Mouse (Mus musculus) limb, embryonic 12.5 days (tissue): Measurements from ENCODE around the gene Ciapin1. TPM values are rescaled to one million over a fixed set of nuclear protein-coding genes. Genes with fewer than 3 reads are reported as not detected.
A peak's percentile ranks its signal among the peaks of the same experiment; 100 is the strongest.

Experiments
- ATAC-seq: fragments of 200-750 bp; cut with Nextera tagmentation; 2 replicates; pipeline ENCODE4 v1.8.0; 2017; ENCODE audit warnings: low read depth, moderate TSS enrichment; ENCODE audit not compliant: insufficient number of reproducible peaks, insufficient read depth, low FRiP score, low TSS enrichment
- H3K27ac ChIP-seq: fragments of 300-500 bp; sonication (generic); 2 replicates; pipeline ENCODE4 v1.5.1; 2016; ENCODE audit warnings: mild to moderate bottlenecking, moderate library complexity
- H3K27me3 ChIP-seq: fragments of 300-500 bp; sonication (generic); 2 replicates; pipeline ENCODE4 v1.6.1; 2016; ENCODE audit warnings: mild to moderate bottlenecking, moderate library complexity
- H3K36me3 ChIP-seq: fragments of 300-500 bp; sonication (generic); 2 replicates; pipeline ENCODE4 v1.6.1; 2016; ENCODE audit warnings: mild to moderate bottlenecking, moderate library complexity
- H3K4me1 ChIP-seq: fragments of 300-500 bp; sonication (generic); replicated peaks from 2 replicates; pipeline ENCODE4 v1.6.1; 2016
- H3K4me2 ChIP-seq: fragments of 300-500 bp; sonication (generic); 2 replicates; pipeline ENCODE4 v1.6.1; 2016; ENCODE audit warnings: mild to moderate bottlenecking, moderate library complexity
- H3K4me3 ChIP-seq: fragments of 300-500 bp; sonication (generic); replicated peaks from 2 replicates; pipeline ENCODE4 v1.5.1; 2016; ENCODE audit warnings: mild to moderate bottlenecking
- H3K9ac ChIP-seq: fragments of 300-500 bp; sonication (generic); replicated peaks from 2 replicates; pipeline ENCODE4 v1.6.1; 2016; ENCODE audit warnings: mild to moderate bottlenecking, moderate library complexity
- H3K9me3 ChIP-seq: fragments of 300-500 bp; sonication (generic); 2 replicates; pipeline ENCODE4 v1.6.1; 2016; ENCODE audit warnings: mild to moderate bottlenecking, moderate library complexity
- WGBS: fragments of 180-500 bp; shearing (Covaris S2); methylation state at CpG from one replicate; pipeline ENCODE4 v1.1.7; 2016; 5-methylcytosine and 5-hydroxymethylcytosine counted together
- polyA plus RNA-seq: library from polyadenylated mRNA; unstranded; fragments of >200 nt; fragmentation: Nextera tagmentation; extraction: Ambion mirVana; gene quantifications from 2 replicates; pipeline ENCODE4 v1.2.1, GENCODE M21; 2016

The Ciapin1 gene
- polyA plus RNA-seq, 1 experiment from 2014 or later: 156 TPM

- H3K4me3 ChIP-seq: no peak overlapping the region
- H3K4me1 ChIP-seq: no peaks in the 10 kb centered on the region
- ATAC-seq: no peak
- H3K9me3 ChIP-seq: no peaks in the 10 kb centered on the region
- 79% methylated on average over 2 of the region's 2 CpGs for WGBS
- H3K27ac ChIP-seq: no peak overlapping the region
- no peak overlapping the region for H3K9ac ChIP-seq
- no peak overlapping the region for H3K4me2 ChIP-seq
- H3K36me3 ChIP-seq: peaks cover 63% of the 10 kb centered on the region
- H3K27me3 ChIP-seq: no peaks in the 10 kb centered on the region
These were observed 16.8 kb downstream of the Ciapin1 start for GRCm38 (mm10) chr8:94821381-94821780.

DNA sequence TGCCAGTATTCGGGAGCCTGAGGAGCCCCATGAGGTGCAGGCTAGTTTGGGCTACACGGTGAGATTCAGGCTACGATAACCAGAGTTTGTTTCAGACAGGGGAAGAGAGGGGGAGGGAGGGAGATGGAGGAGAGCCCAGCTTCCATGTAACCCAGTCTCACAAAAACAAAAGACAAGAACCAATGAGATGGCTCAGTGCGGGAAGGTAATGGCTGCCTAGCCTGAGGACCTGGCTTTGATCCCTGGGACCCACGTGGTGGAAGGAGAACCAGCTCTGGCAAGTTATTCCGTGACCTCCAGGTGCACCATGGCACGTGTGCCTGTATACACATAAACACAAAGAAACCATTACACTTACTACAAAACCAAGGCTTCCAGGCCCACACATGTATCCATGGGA, 17.6 kb downstream of the Ciapin1 start:
- Histone ChIP-seq H3K4me2 (no peak overlapping the region), H3K4me3 (no peak overlapping the region), H3K9me3 (no peaks in the 10 kb centered on the region), H3K4me1 (no peaks in the 10 kb centered on the region), H3K36me3 (peaks cover 59% of the 10 kb centered on the region), H3K27ac (no peak overlapping the region), H3K27me3 (no peaks in the 10 kb centered on the region), H3K9ac (no peak overlapping the region)
- WGBS: 82% methylated on average over 7 of the region's 7 CpGs
- no peak for ATAC-seq

DNA sequence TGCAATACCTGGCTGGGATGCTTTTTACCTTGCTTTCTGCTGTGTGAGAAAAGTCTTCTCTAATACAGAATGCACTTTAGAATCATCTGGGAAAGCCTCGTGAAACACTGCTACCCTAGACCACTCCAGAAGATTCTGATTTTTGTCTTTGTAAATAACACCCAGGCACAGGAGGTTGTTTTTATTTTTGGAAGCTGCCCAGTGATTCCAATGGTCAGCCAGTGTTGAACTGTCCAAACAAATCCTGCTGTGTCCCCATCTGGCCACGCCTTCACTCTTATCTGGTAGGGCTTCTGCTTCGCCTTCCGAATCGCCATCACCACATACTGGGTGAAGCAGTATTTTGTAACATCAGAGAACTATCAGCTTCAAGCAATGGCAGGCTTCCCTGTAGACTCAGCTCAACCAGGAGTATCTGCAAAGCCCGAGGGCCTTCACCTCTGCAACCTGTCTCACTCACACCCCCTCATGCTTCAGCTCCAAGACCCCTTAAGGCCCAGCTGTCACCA, 18.4 kb downstream of the Ciapin1 start:
- H3K27ac ChIP-seq: no peak overlapping the region
- no peak for ATAC-seq
- no peaks in the 10 kb centered on the region for H3K4me1 ChIP-seq
- H3K9ac ChIP-seq: no peak overlapping the region
- no peak overlapping the region for H3K4me2 ChIP-seq
- no peaks in the 10 kb centered on the region for H3K27me3 ChIP-seq
- no peaks in the 10 kb centered on the region for H3K9me3 ChIP-seq
- no peak overlapping the region for H3K4me3 ChIP-seq
- WGBS: 83% methylated on average over 6 of the region's 6 CpGs
- H3K36me3 ChIP-seq: peaks cover 52% of the 10 kb centered on the region

DNA sequence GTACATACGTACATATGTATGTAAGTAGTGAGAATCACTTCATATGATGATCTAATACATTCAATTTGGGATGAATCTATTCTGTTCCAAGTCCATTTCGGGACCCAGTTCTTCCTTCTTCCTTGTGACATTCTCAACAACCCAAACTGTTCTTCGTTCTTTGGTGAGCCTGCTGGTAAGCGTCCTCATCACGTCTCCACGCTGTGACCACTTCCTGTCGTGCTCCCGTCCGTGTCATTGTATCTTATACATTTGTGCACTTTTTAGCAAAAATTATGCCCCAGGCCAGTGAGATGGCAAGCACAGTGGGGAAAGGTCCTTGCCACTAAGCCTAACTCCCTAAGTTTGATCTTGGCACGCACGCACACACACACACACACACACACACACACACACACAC, 20.2 kb downstream of the Ciapin1 start:
- Histone ChIP-seq H3K4me2 (no peak overlapping the region), H3K9ac (no peak overlapping the region), H3K27ac (no peak overlapping the region), H3K36me3 (peaks cover 34% of the 10 kb centered on the region), H3K27me3 (no peaks in the 10 kb centered on the region), H3K4me3 (no peak overlapping the region), H3K9me3 (no peaks in the 10 kb centered on the region), H3K4me1 (no peaks in the 10 kb centered on the region)
- ATAC-seq: no peak
- WGBS: 90% methylated on average over 11 of the region's 11 CpGs

GRCm38 (mm10) chr8:94814556-94814955, 23.6 kb downstream of the Ciapin1 start:
- WGBS: 0% methylated on average over 1 of the region's 1 CpGs
- ATAC-seq: no peak
- Histone ChIP-seq H3K27me3 (no peaks in the 10 kb centered on the region), H3K4me2 (no peak overlapping the region), H3K36me3 (peaks cover 2% of the 10 kb centered on the region; the same call in 1 of the 2 replicates), H3K4me3 (no peak overlapping the region), H3K9me3 (no peaks in the 10 kb centered on the region), H3K27ac (no peak overlapping the region), H3K9ac (no peak overlapping the region), H3K4me1 (no peaks in the 10 kb centered on the region)

- peak overlapping the region; percentile 40 for H3K4me2 ChIP-seq
- H3K9me3 ChIP-seq: no peaks in the 10 kb centered on the region
- H3K9ac ChIP-seq: 0 out of 2 replicates have a peak overlapping the region, but pooled peaks have one; percentile 6
- ATAC-seq: no peak
- no peaks in the 10 kb centered on the region for H3K27me3 ChIP-seq
- H3K27ac ChIP-seq: no peak overlapping the region
- no peaks in the 10 kb centered on the region for H3K36me3 ChIP-seq
- H3K4me3 ChIP-seq: no peak overlapping the region
- H3K4me1 ChIP-seq: no peaks in the 10 kb centered on the region
- WGBS: 30% methylated on average over 6 of the region's 6 CpGs
These were observed 25.5 kb downstream of the Ciapin1 start for GRCm38 (mm10) chr8:94812645-94813098.

- WGBS: 65% methylated on average over 6 of the region's 6 CpGs
- H3K27ac ChIP-seq: no peak overlapping the region
- no peak for ATAC-seq
These were observed 26.5 kb downstream of the Ciapin1 start for GRCm38 (mm10) chr8:94811654-94812053.

DNA sequence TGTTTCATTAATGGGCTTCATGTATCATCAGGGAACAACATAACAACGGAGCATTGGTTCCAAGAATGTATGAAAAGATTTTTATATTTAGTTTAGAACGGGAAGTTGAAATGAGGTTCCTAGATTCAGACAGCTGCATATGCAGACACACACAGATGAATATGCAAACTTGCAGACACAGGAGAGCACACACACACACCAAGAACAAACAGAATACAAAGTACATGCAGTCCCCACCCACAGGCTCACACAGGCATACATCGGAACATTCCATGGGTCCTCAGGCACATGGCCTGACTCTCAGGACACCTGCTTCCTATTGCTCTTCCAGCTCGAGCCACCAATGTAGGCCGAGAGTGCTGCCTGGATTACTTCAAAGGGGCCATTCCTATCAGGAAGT, 27.3 kb downstream of the Ciapin1 start:
- Histone ChIP-seq H3K4me1 (no peaks in the 10 kb centered on the region), H3K27ac (no peak overlapping the region), H3K9me3 (no peaks in the 10 kb centered on the region), H3K4me3 (no peak overlapping the region), H3K27me3 (no peaks in the 10 kb centered on the region), H3K4me2 (no peak overlapping the region), H3K36me3 (no peaks in the 10 kb centered on the region), H3K9ac (no peak overlapping the region)
- ATAC-seq: no peak
- 77% methylated on average over 5 of the region's 5 CpGs for WGBS

More at GRCm38 (mm10) chr8:94811654-94812053, 26.5 kb downstream of the Ciapin1 start:
- H3K9ac ChIP-seq: no peak overlapping the region
- H3K4me3 ChIP-seq: no peak overlapping the region
- no peaks in the 10 kb centered on the region for H3K4me1 ChIP-seq
- no peaks in the 10 kb centered on the region for H3K9me3 ChIP-seq
- no peaks in the 10 kb centered on the region for H3K27me3 ChIP-seq
- no peaks in the 10 kb centered on the region for H3K36me3 ChIP-seq
- H3K4me2 ChIP-seq: no peak overlapping the region

DNA sequence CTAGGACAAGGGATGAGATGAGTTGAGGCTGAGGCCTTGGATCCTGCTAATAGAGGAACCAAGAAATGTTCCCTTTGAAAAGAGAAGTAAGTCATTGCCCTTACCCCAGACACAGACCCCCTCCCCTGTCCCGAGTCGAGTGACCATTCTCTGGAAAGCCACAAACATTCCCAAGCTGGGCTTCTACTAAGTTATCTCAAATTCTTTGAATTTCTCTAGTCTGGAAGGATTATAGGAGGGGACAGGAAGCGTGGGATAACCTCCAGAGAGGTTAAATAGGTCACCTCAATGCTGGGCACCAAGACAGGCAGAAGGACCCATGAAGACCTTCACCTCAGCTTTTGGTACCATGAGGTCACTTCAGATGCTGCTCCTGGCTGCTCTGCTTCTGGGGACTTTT, 28.0 kb downstream of the Ciapin1 start, which contains the start of gene Ccl17:
TSS of gene Ccl17 (plus strand) at position 301 of the 400 bp plus-strand sequence.
- 61% methylated on average over 3 of the region's 3 CpGs for WGBS
- no peak within 1 kb of the TSS for H3K27ac ChIP-seq
- H3K9ac ChIP-seq: no peak within 1 kb of the TSS
- H3K9me3 ChIP-seq: no peaks in the 10 kb centered on the region
- no peaks in the 10 kb centered on the region for H3K27me3 ChIP-seq
- H3K4me3 ChIP-seq: no peak within 1 kb of the TSS
- ATAC-seq: no peak
- H3K4me2 ChIP-seq: no peak within 1 kb of the TSS
- no peaks in the 10 kb centered on the region for H3K4me1 ChIP-seq
- H3K36me3 ChIP-seq: no peaks in the 10 kb centered on the region

- Histone ChIP-seq H3K9me3 (no peaks in the 10 kb centered on the region), H3K4me1 (no peaks in the 10 kb centered on the region), H3K4me3 (no peak overlapping the region), H3K27ac (no peak overlapping the region), H3K4me2 (no peak overlapping the region), H3K36me3 (no peaks in the 10 kb centered on the region), H3K27me3 (no peaks in the 10 kb centered on the region), H3K9ac (no peak overlapping the region)
- no peak for ATAC-seq
- 78% methylated on average over 6 of the region's 6 CpGs for WGBS
These were observed 29.8 kb downstream of the Ciapin1 start for GRCm38 (mm10) chr8:94808372-94808771.

GRCm38 (mm10) chr8:94807506-94807905, 30.7 kb downstream of the Ciapin1 start:
- Histone ChIP-seq H3K4me2 (no peak overlapping the region), H3K4me1 (no peaks in the 10 kb centered on the region), H3K36me3 (no peaks in the 10 kb centered on the region), H3K27ac (no peak overlapping the region), H3K9me3 (no peaks in the 10 kb centered on the region), H3K27me3 (no peaks in the 10 kb centered on the region), H3K4me3 (no peak overlapping the region), H3K9ac (no peak overlapping the region)
- no peak for ATAC-seq
- WGBS: 71% methylated on average over 7 of the region's 7 CpGs

- H3K4me2 ChIP-seq: no peak overlapping the region
- no peak overlapping the region for H3K4me3 ChIP-seq
- H3K9ac ChIP-seq: no peak overlapping the region
- H3K27me3 ChIP-seq: no peaks in the 10 kb centered on the region
- WGBS: 79% methylated on average over 4 of the region's 4 CpGs
- no peak overlapping the region for H3K27ac ChIP-seq
- no peaks in the 10 kb centered on the region for H3K9me3 ChIP-seq
- H3K36me3 ChIP-seq: no peaks in the 10 kb centered on the region
- H3K4me1 ChIP-seq: 0 out of 2 replicates have a peak, but pooled peaks cover 3% of the 10 kb centered on the region
- no peak for ATAC-seq
These were observed 32.3 kb downstream of the Ciapin1 start for GRCm38 (mm10) chr8:94805811-94806210.
